Mouse (Mus musculus) lung, embryonic 14.5 days (tissue): ENCODE measurements at regions not wholly inside any gene's neighbourhood (a gene's known extent, or its start where the extent isn't known, plus 50 kb on each side); places are given as distances from the start of the nearest gene placed in this dataset.

ENCODE experiments used
- ATAC-seq: fragments of 200-750 bp; cut with Nextera tagmentation; 2 replicates; pipeline ENCODE4 v1.8.0; 2017; ENCODE audit warnings: mild to moderate bottlenecking, moderate TSS enrichment, moderate library complexity; ENCODE audit not compliant: insufficient read depth
- DNase-seq: peaks from one replicate; pipeline ENCODE4 v3.0.0-alpha.2; 2015
- H3K27ac ChIP-seq: fragments of 300-500 bp; sonication (generic); 2 replicates; pipeline ENCODE4 v1.5.1; 2014; ENCODE audit warnings: low read depth, mild to moderate bottlenecking, moderate library complexity
- H3K27me3 ChIP-seq: fragments of 300-500 bp; sonication (generic); 2 replicates; pipeline ENCODE4 v1.6.1; 2014; ENCODE audit warnings: low read length, control low read depth; ENCODE audit not compliant: insufficient read depth
- H3K36me3 ChIP-seq: fragments of 300-500 bp; sonication (generic); 2 replicates; pipeline ENCODE4 v1.6.1; 2014; ENCODE audit warnings: control low read depth; ENCODE audit not compliant: insufficient read depth
- H3K4me1 ChIP-seq: fragments of 300-500 bp; sonication (generic); 2 replicates; pipeline ENCODE4 v1.6.1; 2014; ENCODE audit warnings: antibody characterized with exemption, control low read depth; ENCODE audit not compliant: insufficient read depth
- H3K4me2 ChIP-seq: fragments of 300-500 bp; sonication (generic); 2 replicates; pipeline ENCODE4 v1.6.1; 2014; ENCODE audit warnings: mild to moderate bottlenecking
- H3K4me3 ChIP-seq: fragments of 300-500 bp; sonication (generic); 2 replicates; pipeline ENCODE4 v1.5.1; 2014; ENCODE audit warnings: low read depth, low read length
- H3K9ac ChIP-seq: fragments of 300-500 bp; sonication (generic); 2 replicates; pipeline ENCODE4 v1.6.1; 2014
- H3K9me3 ChIP-seq: fragments of 300-500 bp; sonication (generic); 2 replicates; pipeline ENCODE4 v1.6.1; 2016; ENCODE audit warnings: low read depth, low read length, control low read depth
- CTCF ChIP-seq: IDR thresholded peaks from 2 replicates; pipeline ENCODE4 v1.5.1; 2016; ENCODE audit warnings: antibody characterized with exemption, low read depth
- WGBS: fragments of 180-500 bp; shearing (Covaris S2); extraction: QIAGEN DNeasy Blood & Tissue Kit; methylation state at CpG from one replicate; pipeline ENCODE4 v1.1.7; 2014; 5-methylcytosine and 5-hydroxymethylcytosine counted together

DNA sequence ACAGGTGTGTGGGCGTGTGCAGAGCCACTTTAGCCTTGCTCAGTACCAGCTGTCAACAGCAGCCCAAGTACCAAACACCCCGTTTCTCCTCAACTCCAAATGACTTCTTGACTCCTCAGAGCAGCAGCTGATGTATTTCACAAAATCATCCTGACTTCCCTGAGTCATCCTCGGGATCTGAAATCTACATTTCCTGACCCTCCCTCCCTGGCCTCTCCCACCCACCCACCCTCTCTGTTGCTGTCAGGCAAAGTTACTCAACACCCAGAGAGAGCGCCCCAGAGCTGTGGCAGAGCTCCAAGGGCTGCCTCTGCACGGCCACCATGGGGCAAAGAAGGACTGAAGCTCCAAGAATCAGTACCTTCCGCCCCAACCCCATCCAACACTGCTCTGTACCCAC lies 83.5 kb upstream of the Cyp1b1 start:
- Histone ChIP-seq H3K4me3 (no peak overlapping the region), H3K9ac (no peak overlapping the region), H3K9me3 (no peaks in the 10 kb centered on the region), H3K4me2 (no peak overlapping the region), H3K36me3 (no peaks in the 10 kb centered on the region), H3K4me1 (no peaks in the 10 kb centered on the region), H3K27me3 (no peaks in the 10 kb centered on the region), H3K27ac (no peak overlapping the region)
- no peak for TF ChIP-seq CTCF
- 49% methylated on average over 6 of the region's 6 CpGs for WGBS
- DNase-seq (peak; percentile 20), ATAC-seq (no peak)

DNA sequence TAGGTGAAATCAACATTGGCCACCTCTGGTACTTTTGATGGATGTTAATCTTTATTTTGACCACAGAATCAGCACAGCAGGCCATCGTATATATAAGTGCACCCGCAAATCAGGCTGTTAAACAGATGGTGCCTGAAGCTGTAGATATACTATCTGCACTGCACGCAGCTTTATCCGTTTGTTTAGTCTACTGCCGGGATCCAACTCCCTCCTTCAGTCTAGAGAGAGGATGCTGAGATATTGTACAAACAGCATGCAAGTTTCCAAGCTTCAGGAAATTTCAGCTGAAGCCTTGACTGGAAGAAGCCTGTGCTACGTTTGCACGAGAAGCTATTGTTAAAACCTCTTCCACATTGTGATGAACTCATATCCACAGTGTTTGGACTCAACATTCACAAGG lies 75.3 kb upstream of the Cyp1b1 start:
- Histone ChIP-seq H3K4me3 (no peak overlapping the region), H3K27ac (peak overlapping the region; percentile 66), H3K9ac (no peak overlapping the region), H3K4me2 (no peak overlapping the region), H3K27me3 (no peaks in the 10 kb centered on the region), H3K9me3 (no peaks in the 10 kb centered on the region), H3K4me1 (0 out of 2 replicates have a peak, but pooled peaks cover 6% of the 10 kb centered on the region), H3K36me3 (no peaks in the 10 kb centered on the region)
- ATAC-seq (peak; percentile 71), DNase-seq (peak; percentile 75)
- TF ChIP-seq CTCF, result no peak
- WGBS, result 23% methylated on average over 7 of the region's 7 CpGs

DNA sequence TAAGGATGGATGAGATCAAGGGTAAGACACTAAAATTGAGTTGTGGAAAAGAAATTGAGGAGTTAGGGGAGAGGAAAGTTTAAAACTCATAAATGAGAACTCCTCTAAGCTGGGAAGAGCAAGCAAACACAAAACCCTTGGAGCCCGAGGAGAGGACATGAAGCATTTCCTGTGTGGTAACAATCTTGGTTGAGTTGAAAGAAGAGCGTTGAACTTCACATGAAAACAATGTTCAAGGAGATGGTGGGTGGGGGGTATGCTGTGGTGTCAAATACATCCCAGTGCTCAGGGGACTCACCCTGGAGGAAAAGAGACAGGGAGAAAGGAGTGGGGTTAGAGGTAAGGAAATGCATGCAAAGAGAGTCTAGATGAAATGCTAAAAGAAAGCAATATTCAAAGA lies 72.3 kb upstream of the Cyp1b1 start:
- no peak overlapping the region for H3K9ac ChIP-seq
- H3K4me3 ChIP-seq, result no peak overlapping the region
- no peak for ATAC-seq
- WGBS, result 41% methylated on average over 2 of the region's 2 CpGs
- H3K4me2 ChIP-seq, result no peak overlapping the region
- DNase-seq, result no peak
- H3K27me3 ChIP-seq, result no peaks in the 10 kb centered on the region
- no peaks in the 10 kb centered on the region for H3K36me3 ChIP-seq
- TF ChIP-seq CTCF, result no peak
- peak overlapping the region; percentile 47; the same call in 1 of the 2 replicates for H3K27ac ChIP-seq
- H3K4me1 ChIP-seq, result 0 out of 2 replicates have a peak, but pooled peaks cover 6% of the 10 kb centered on the region
- H3K9me3 ChIP-seq, result no peaks in the 10 kb centered on the region

DNA sequence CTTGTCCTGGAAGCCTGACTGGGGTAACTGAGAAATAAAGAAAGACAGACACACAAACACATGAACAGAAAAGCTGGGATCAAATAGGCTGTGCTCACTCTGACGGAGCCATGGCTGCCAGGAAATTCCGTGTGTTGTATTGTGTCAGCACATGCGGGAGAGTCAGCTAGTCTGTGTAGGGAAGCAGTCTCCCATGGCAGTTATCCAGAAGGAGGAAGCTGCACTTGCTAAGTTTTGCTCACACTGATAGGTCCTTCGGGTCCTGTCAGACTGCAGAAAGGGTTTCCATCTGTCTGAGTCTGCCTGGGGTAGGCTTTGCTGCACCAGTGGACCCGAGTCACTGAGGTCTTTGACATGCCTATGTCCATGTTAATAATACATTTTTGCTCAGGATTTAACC lies 71.8 kb upstream of the Cyp1b1 start:
- Histone ChIP-seq H3K9me3 (no peaks in the 10 kb centered on the region), H3K36me3 (no peaks in the 10 kb centered on the region), H3K9ac (no peak overlapping the region), H3K4me2 (no peak overlapping the region), H3K27ac (peak overlapping the region; percentile 47; the same call in 1 of the 2 replicates), H3K27me3 (no peaks in the 10 kb centered on the region), H3K4me3 (no peak overlapping the region), H3K4me1 (0 out of 2 replicates have a peak, but pooled peaks cover 6% of the 10 kb centered on the region)
- peak; percentile 73; the same call in 1 of the 2 replicates for ATAC-seq
- no peak for TF ChIP-seq CTCF
- WGBS, result 55% methylated on average over 5 of the region's 5 CpGs
- DNase-seq, result peak; percentile 82

DNA sequence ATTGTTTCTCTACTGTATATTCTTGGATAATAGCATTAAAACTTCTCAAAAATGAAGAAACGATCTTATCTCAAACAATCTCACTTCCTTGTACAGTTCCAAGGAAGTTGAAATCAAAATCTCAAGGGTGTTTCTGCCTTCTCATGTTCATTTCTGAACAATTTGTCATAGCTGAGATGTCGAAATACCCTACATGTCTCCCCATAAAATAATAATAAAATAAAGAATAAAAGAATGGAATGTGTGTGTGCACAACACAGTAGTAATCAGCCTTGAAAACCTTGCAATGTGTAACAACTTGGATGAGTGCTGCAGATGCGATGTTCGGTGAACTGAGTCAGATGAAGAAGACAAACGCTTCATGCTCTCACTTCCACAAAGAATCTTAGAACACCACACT lies 71.4 kb upstream of the Cyp1b1 start:
- Histone ChIP-seq H3K9ac (no peak overlapping the region), H3K27me3 (no peaks in the 10 kb centered on the region), H3K9me3 (no peaks in the 10 kb centered on the region), H3K27ac (peak overlapping the region; percentile 47; the same call in 1 of the 2 replicates), H3K36me3 (no peaks in the 10 kb centered on the region), H3K4me2 (no peak overlapping the region), H3K4me3 (no peak overlapping the region), H3K4me1 (0 out of 2 replicates have a peak, but pooled peaks cover 6% of the 10 kb centered on the region)
- ATAC-seq, result no peak
- 77% methylated on average over 5 of the region's 5 CpGs for WGBS
- DNase-seq, result no peak
- no peak for TF ChIP-seq CTCF

DNA sequence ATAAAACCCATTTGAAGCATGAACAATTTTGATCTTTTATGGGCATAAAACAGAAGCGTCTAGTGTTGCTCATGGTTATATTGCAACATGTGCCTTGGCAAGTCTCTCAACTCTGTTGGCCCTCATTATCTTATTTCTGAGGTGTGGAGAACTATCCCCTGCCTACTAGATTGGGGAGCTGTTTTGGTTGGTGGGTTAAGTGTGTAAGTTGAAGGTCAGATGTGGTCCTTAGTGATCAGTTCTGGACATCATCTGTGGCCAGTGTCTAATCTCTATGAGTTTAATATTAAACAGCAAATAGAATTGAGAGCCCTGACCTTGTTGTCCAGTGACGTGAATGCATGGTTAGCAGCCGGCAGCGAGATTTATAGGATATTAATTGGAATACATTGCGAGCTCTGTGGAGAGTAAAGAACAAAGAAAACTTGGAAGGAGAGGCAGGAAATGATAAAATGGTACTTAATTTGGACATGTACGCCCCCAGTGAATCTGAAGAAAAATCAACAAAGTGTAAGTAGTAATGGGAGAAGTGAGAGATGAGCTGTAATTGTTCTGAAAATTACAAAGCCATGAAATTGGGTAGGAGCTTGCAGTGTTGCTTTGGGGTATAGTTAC lies 69.5 kb upstream of the Cyp1b1 start:
- WGBS, result 55% methylated on average over 6 of the region's 6 CpGs
- H3K27me3 ChIP-seq, result no peaks in the 10 kb centered on the region
- ATAC-seq (no peak), DNase-seq (no peak)
- TF ChIP-seq CTCF, result no peak
- H3K36me3 ChIP-seq, result no peaks in the 10 kb centered on the region
- no peak overlapping the region for H3K4me2 ChIP-seq
- 0 out of 2 replicates have a peak, but pooled peaks cover 6% of the 10 kb centered on the region for H3K4me1 ChIP-seq
- H3K4me3 ChIP-seq, result no peak overlapping the region
- no peak overlapping the region for H3K9ac ChIP-seq
- H3K9me3 ChIP-seq, result 0 out of 2 replicates have a peak, but pooled peaks cover 4% of the 10 kb centered on the region
- H3K27ac ChIP-seq, result no peak overlapping the region

DNA sequence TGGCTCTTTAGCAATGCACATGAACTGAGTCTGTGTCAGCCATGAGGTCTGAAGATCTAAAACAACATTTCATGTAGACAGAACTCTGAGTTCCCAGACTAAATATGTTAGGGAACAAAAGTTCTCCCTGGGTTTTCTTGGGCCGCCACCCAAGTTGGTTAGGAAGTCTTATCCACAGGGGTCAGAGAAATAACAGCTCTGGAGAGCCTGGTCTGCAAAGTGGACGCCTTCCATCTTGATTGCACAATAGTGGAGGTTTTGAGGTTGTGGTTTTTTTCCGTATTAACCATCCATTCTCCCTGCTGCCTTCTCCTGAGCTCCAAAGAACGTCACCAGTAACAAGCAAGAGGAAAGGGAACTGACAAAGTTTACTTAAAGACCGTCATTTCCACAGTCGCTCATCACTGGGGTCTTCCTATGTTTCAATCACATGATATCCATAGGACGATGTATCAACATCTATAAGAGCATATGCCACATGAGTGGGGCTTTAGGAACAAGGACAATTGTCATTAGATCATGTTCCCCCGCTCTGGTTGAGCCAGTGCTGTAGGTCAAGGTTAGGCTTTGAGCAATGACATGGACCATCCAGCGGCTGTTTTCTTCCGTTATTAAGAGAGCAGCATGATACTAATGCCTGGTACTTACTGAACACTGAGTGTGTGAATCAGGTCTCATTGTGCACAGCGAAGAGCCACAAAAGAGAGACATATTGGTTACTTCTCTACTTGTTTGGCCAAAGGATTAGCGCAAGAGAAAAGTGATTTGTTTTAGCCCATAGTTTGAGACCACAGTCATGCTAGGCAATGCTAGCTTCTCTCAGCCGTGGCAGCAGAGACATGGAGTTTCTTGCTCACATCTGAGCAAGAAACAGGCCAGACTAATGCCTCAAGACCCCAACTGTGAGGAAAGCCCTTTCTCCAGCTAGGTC lies 67.1 kb upstream of the Cyp1b1 start:
- Histone ChIP-seq H3K27ac (no peak overlapping the region), H3K4me3 (no peak overlapping the region), H3K4me1 (no peaks in the 10 kb centered on the region), H3K4me2 (no peak overlapping the region), H3K36me3 (no peaks in the 10 kb centered on the region), H3K27me3 (no peaks in the 10 kb centered on the region), H3K9ac (no peak overlapping the region), H3K9me3 (0 out of 2 replicates have a peak, but pooled peaks cover 4% of the 10 kb centered on the region)
- no peak for TF ChIP-seq CTCF
- no peak for ATAC-seq
- no peak for DNase-seq
- 80% methylated on average over 13 of the region's 13 CpGs for WGBS
